Comparison of ENCODE assay signal across 37 mouse cellular contexts in the genomic region with DNA sequence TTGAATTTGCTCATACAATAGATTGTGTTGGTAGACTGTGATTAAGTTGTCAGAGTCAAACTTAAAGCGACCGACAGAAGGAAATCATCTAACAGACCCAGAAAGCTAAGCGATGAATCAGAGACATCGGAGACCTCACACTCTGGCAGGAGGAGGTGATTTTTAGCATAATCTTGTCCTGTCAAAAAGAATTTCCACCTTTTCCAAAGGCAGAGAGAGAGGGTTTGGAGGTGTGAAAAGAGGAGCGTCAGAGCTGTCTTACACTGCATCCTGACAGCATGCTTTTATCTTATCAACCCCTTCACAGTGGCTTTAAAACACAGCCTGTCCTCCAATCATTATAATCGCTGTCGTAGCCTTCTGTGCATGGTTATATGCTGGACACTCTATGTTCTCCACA. TPM values are rescaled to one million over a fixed set of nuclear protein-coding genes. Genes with fewer than 3 reads are reported as not detected.
"Had no signal": no experiment of that assay in that cellular context is flagged by ENCODE, and none has a peak within 500 bp of the region (broad histone marks: within the 10 kb centered on the region; RNA-seq: fewer than 3 reads in every experiment).

No protein-coding gene starts in this region.

- DNase-seq: gastrocnemius, postnatal 14 days; gastrocnemius, postnatal 36 days; heart, adult 11 months; heart, adult 2 months; heart, postnatal 14 days; heart, postnatal 36 days; kidney, adult 11 months; kidney, adult 2 months; kidney, adult 9 months; kidney, postnatal 14 days; kidney, postnatal 36 days; layer of hippocampus, adult 9-11 months; layer of hippocampus, postnatal 36 days; left cerebral cortex, postnatal 4 days had no signal

- ATAC-seq: hindbrain, postnatal 0 days; intestine, embryonic 16.5 days; liver, embryonic 12.5 days had no signal

- H3K4me1 ChIP-seq: heart, embryonic 15.5 days; hindbrain, embryonic 13.5 days; hindbrain, embryonic 15.5 days; kidney, embryonic 15.5 days; limb, embryonic 15.5 days; liver, embryonic 12.5 days had no signal

- H3K4me2 ChIP-seq: heart, embryonic 12.5 days; heart, embryonic 15.5 days; hindbrain, embryonic 13.5 days; hindbrain, embryonic 15.5 days; kidney, embryonic 15.5 days; limb, embryonic 13.5 days; limb, embryonic 15.5 days; liver, embryonic 12.5 days had no signal

- H3K27me3 ChIP-seq: heart, embryonic 12.5 days; heart, embryonic 15.5 days; hindbrain, embryonic 13.5 days; hindbrain, embryonic 15.5 days; kidney, embryonic 15.5 days; limb, embryonic 15.5 days had no signal

- H3K4me3 ChIP-seq: heart, adult 2 months; heart, embryonic 10.5 days; heart, embryonic 12.5 days; heart, embryonic 15.5 days; hindbrain, embryonic 13.5 days; hindbrain, embryonic 15.5 days; kidney, embryonic 15.5 days; limb, embryonic 13.5 days; limb, embryonic 15.5 days; liver, embryonic 12.5 days had no signal

- H3K27ac ChIP-seq: heart, adult 2 months; heart, embryonic 10.5 days; heart, embryonic 15.5 days; hindbrain, embryonic 13.5 days; hindbrain, embryonic 15.5 days; hindbrain, postnatal 0 days; kidney, embryonic 15.5 days; kidney, postnatal 0 days; limb, embryonic 13.5 days; limb, embryonic 15.5 days; liver, embryonic 12.5 days; liver, embryonic 14.5 days had no signal

- H3K9ac ChIP-seq: heart, embryonic 12.5 days; heart, embryonic 15.5 days; hindbrain, embryonic 13.5 days; hindbrain, embryonic 15.5 days; kidney, embryonic 15.5 days; limb, embryonic 13.5 days; limb, embryonic 15.5 days; liver, embryonic 12.5 days; liver, embryonic 14.5 days had no signal

- H3K9me3 ChIP-seq: heart, embryonic 10.5 days; heart, embryonic 12.5 days; heart, embryonic 15.5 days; hindbrain, embryonic 13.5 days; hindbrain, embryonic 15.5 days; kidney, embryonic 15.5 days; limb, embryonic 13.5 days; limb, embryonic 15.5 days had no signal

- H3K36me3 ChIP-seq: heart, embryonic 10.5 days; heart, embryonic 12.5 days; heart, embryonic 15.5 days; hindbrain, embryonic 13.5 days; hindbrain, embryonic 15.5 days; kidney, embryonic 15.5 days; limb, embryonic 13.5 days; limb, embryonic 15.5 days; liver, embryonic 12.5 days had no signal

RNA-seq across cellular contexts. Expression of a gene that starts 25.7 kb away (rescaled TPM):
- total RNA-seq: heart, postnatal 14 days; hematopoietic stem cell, adult 5-6 weeks; layer of hippocampus, adult 18-20 months; layer of hippocampus, adult 8-10 months; left cerebral cortex, adult 18-20 months; left cerebral cortex, postnatal 25 days; liver, adult 2 months had no signal
- polyA plus RNA-seq: heart, adult 2 months; heart, embryonic 10.5 days; hindbrain, embryonic 11.5 days; intestine, embryonic 14.5 days; intestine, embryonic 16.5 days; kidney, adult 2 months; kidney, embryonic 15.5 days; limb, embryonic 11.5 days; limb, embryonic 13.5 days; liver, adult 2 months; liver, embryonic 12.5 days; liver, embryonic 14.5 days; liver, embryonic 16.5 days had no signal
